Mouse (Mus musculus) embryo, embryonic 10 days (tissue): Measurements from ENCODE around the gene Cd59a.
"Not testable (repeated sequence)": the region's sequence is repeated elsewhere in the genome, so short reads cannot be mapped to it uniquely, and the experiment has no call there.

ENCODE experiments used
- DNase-seq: peaks from one replicate; pipeline ENCODE4 v3.0.0-alpha.2; 2015; ENCODE audit warnings: low spot score

Gene Cd59a

GRCm38 (mm10) chr2:104095741-104096213, at the start of gene Cd59a:
Gene Cd59a (plus strand): TSS chr2:104095801.
- DNase-seq: peak; percentile 86

DNA sequence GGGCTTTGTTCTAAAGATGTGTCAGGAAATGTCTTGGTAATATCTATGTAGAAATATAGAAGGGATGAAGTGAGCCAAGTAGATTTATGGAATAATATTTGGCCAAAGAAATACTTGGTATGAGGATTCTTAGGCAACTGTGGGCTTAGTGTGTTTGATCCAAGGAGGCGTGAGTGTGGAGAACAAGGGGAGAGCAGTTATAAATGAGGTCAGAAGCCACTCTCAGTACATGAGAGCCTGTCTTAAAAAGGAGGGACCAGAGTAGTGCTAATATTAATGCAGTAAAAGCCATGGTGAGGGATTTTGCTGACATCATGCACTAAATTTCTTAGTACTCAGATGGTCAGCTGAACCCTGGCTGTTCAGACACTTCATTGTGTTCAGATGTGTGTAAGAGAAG, 37.2 kb upstream of the Cd59a start:
- DNase-seq: no peak

GRCm38 (mm10) chr2:104058954-104059353, 36.6 kb upstream of the Cd59a start:
- no peak for DNase-seq

DNA sequence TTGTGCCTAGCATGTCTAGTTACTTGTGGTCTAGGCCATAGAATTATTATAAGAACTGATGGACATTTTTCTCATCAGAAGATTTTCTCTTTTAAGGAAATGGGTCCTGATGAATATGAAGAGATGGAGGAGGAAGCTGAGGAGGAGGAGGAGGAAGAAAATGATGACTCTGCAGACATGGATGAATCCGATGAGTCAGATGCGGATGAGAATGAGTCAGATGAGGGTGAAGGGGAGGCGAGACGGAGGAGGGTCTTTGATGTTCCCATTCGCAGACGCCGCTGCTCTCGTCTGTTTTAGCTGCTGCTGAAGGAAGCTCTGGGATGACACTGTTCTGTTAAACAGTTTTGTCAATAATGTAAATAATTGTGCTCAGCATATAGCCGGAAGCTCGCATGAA, 35.8 kb upstream of the Cd59a start:
- no peak for DNase-seq

DNA sequence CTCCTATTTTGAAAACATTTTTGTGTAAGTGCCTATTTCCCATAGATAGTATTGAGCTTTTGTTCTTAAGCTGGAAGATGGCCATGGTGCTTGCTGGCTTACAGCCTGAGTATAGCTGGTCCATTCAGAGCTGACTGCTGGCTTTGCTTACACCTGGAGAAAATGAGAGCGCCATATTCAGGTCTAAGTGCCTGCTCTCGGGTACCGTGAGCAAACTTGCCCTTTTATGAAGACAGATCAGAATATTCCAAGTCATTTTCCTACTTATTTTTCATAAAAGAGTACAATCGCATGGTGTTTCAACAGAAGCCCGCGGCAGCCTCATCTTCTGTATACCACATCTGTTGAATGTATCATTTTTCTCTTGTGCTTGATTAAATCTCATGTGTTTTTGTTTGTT, 34.6 kb upstream of the Cd59a start:
- DNase-seq: no peak

DNA sequence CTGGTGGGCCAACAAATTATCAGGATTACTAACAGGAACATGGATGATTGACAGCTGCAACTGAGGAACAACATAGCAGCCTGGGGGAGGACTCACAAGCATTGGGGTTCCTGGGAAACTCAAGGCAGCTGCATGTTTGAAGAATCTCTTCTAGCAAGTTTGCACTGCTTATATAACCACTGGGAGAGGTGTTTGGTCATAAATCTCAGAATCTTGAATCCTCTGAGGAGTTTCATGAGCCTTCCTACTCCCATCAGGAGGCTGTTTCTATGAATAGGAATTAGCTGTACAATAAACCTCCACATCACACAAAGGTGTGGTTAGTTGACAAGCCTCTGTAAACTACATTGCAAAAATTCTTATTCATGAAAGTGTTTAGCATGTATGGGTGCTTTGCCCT, 32.9 kb upstream of the Cd59a start:
- DNase-seq: no peak

GRCm38 (mm10) chr2:104064152-104064551, 31.4 kb upstream of the Cd59a start:
- no peak for DNase-seq

- not testable (repeated sequence) for DNase-seq
Measured at GRCm38 (mm10) chr2:104065526-104065925, 30.1 kb upstream of the Cd59a start, which contains the start of gene Gm10912. Gene Gm10912 (plus strand): TSS chr2:104065826.

DNA sequence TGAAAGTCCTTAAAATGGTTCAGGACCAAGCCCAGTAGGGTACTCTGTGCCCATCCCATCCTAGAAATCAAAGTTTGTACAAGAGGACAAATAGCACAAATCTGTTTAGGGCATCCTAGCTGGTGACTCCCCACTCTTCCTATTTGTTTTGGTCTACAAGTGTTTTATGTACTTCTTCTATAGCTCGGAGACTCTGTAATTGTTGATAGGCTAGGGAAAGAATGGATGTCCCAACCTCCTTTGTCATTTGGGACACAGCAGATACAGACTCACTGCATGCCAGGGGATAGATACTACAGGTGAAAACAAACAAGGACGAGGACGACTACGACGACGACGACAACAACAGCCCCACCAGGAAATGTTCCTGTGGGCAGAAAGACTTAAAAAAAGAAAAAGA, 27.2 kb upstream of the Cd59a start, which contains the start of gene Gm10799:
Gene Gm10799, minus strand, starts transcription at position 101 of the 400 bp plus-strand sequence.
- DNase-seq: not testable (repeated sequence)

GRCm38 (mm10) chr2:104069704-104070185, 25.9 kb upstream of the Cd59a start, which contains the start of gene Cd59b:
Gene Cd59b (plus strand): TSS chr2:104069849.
- DNase-seq: peak; percentile 67

GRCm38 (mm10) chr2:104078285-104078684, 17.3 kb upstream of the Cd59a start:
- not testable (repeated sequence) for DNase-seq

DNA sequence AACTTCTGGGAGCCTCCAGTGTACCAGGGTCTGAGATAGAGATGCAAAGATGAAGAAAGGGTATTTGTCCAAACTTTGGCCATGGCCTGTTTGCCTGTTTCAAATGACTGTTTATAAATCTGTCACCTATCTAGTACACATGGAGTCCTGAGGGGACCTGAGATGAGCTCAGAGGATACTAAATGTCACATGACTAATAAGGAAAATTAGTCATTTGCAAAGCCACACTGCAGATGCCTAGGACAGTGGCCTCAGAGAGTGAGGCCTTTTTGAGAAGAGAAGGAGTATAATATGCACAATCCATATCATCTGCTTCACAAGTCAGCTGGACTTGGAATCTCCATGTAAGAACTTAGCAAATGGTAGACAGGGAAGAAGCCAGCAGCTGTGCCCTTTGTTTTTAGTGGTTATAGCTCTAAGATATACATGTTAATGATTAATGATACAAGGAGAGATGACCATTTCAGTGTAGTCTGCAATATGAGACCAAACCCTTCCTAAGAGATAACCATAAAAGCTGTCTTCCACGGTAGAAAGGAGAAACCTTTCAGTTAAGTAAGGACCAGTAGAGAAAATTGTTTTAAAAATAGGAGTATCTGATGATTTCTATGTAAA, 14.1 kb upstream of the Cd59a start:
- DNase-seq: not testable (repeated sequence)

DNA sequence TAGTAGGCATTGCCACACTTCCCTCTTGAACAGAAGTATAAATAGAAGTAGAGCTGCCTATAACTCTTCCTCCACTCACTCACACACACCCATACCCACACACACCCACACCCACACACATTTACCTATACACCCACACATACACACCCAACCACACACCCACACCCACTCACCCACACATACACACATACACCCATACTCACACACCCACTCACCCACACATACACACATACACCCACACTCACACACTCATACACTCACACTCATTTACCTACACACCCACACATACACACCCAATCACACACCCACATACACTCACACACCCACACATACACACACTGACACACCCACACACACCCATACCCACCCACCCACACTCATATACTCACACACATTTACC, 13.1 kb upstream of the Cd59a start:
- DNase-seq: no peak

GRCm38 (mm10) chr2:104084027-104084426, 11.6 kb upstream of the Cd59a start:
- not testable (repeated sequence) for DNase-seq

DNA sequence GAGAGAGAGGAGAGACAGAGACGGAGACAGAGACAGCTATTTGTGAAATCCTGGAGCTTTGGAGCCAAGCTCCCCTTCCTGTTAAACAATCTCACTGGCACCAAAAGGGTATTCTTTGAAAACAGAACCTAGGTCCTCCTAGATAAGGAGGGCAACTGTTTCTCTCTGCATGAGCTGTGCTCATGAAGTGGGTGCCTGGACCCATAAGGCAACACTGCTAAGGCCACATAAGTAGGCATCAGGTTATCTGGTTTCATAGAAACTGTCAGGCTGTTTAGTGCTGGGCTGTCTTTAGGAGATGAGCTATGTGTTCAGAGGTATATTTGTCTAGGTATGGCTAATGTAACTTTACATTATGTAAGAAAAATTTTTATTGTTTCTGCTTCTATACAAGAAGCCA, 8.0 kb upstream of the Cd59a start:
- DNase-seq: not testable (repeated sequence)

DNA sequence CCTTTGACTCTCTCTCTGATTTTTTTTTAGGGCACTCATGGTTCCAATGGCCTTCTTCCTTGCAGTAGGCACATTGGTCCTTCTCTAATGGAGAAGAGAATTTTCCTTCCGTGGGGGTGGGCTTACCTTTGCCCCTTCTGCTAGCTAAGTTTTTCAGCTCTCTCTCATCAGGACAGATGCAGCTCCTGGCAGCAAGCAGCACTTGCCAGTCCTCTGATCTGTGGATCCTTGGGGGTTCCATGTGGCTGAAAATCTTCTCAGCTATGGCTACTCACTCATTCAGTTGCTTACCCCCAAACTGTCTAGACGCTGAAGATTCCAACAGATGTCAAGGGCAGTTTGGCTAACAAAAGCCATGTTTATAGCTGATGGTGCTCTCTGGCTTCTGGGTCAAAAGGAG, 2.3 kb upstream of the Cd59a start:
- DNase-seq: no peak

DNA sequence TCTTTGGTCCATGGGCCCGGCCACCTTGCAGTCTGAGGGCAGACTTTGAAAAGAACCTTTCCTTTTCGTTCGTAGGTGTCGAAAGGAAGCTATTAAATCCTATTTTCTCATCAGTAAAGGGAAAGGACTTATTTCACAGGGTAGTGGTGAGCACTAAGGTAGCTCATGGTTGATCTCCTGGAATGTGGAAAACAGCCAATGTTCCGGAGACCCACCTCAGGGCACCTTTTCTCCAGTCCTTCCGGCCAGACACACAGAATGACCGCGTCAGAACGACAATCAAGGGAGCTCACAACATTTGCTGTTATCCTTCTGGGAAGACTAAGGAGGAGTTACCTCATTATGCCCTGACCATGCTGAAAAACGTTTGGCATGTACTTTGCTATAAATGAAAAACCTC, 655 bp downstream of the Cd59a start:
- DNase-seq: no peak

DNA sequence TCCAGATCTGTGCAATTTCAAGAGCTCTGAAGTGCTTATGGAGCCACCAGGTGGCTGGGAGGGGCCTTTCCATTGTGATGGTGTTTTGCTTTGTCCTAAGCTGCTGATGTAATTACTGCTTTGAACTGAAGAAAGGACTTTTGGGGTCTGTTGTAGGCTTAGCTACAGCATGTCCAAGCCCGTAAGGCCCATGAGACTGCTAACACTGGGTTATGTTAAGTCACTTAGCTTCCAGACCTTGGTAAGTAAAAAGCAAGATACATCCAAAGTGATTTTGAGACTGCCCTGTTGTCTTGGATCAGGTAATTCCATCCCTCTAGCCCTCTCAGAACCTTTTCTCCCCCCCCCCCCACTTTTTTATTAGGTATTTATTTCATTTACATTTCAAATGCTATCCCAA, 1.2 kb downstream of the Cd59a start:
- DNase-seq: not testable (repeated sequence)

DNA sequence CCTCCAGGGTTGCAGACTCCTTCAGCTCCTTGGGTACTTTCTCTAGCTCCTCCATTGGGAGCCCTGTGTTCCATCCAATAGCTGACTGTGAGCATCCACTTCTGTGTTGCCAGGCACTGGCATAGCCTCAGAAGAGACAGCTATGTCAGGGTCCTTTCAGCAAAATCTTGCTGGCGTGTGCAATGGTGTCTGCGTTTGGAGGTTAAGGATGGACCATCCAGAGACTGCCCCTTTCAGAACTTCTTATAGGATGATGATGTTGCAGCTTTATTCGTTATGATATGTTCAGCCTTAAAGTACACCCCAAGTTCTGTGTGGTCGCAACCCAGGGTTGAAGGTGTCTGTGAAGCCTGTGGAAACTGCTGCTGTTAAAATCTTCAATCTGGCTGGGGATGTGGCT, 1.8 kb downstream of the Cd59a start:
- not testable (repeated sequence) for DNase-seq

- no peak for DNase-seq
Measured at GRCm38 (mm10) chr2:104098529-104099230, 3.1 kb downstream of the Cd59a start.

- no peak for DNase-seq
Measured at GRCm38 (mm10) chr2:104099231-104099585, 3.6 kb downstream of the Cd59a start.

DNA sequence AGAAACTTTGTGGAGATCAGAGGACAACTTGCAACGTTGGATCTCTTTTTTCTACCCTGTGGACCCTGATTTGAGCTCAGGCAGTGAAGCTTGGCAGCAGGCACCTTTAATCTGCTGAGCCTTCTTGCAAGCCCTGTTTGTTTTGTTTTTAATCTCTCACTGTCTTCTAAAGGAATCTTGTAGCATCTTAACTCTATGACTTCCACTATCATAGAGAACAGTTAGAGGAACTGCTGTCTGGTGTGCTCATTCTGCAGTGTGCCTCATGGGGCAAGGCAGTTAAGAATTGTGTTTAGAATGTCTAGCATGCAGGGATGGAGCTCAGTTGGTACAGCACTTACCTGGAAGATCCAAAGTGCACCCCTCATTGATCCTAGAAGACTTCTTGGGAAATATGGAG, 4.3 kb downstream of the Cd59a start:
- DNase-seq: no peak

DNA sequence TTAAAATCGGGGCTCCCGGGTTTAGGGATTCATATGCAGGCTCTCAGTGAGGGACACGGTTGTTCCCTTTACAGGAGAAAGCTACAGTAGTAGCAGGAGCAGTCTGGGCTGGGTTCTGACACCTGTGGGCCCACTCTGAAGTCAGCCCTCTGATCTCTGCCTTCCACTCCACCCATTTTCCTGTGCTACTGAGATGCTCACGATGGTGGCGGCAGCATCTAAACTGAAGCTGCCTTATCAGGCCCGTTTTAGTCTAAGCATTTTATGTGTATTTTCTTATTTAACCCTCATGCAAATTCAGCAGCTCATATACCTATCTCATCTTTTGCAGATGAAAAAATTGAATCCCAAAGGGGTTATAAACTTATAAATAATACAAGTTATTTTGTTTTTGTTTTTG, 9.2 kb downstream of the Cd59a start:
- DNase-seq: no peak
